Mouse (Mus musculus) midbrain, embryonic 11.5 days (tissue): ENCODE results near the gene Skint2. TPM values are rescaled to one million over a fixed set of nuclear protein-coding genes. Genes with fewer than 3 reads are reported as not detected.

Experiments
- ATAC-seq: fragments of 200-750 bp; cut with Nextera tagmentation; 2 replicates; pipeline ENCODE4 v1.8.0; 2017; ENCODE audit warnings: moderate TSS enrichment, moderate library complexity; ENCODE audit not compliant: low FRiP score
- DNase-seq: peaks from one replicate; pipeline ENCODE4 v3.0.0; 2015; ENCODE audit warnings: low spot score; ENCODE audit errors: missing footprints
- H3K27ac ChIP-seq: fragments of 300-500 bp; sonication (generic); 2 replicates; pipeline ENCODE4 v1.5.1; 2014; ENCODE audit warnings: low read depth, low read length
- H3K27me3 ChIP-seq: fragments of 300-500 bp; sonication (generic); 2 replicates; pipeline ENCODE4 v1.6.1; 2014; ENCODE audit warnings: mild to moderate bottlenecking, low read length, moderate library complexity, mixed read lengths; ENCODE audit not compliant: control insufficient read depth, insufficient read depth
- H3K36me3 ChIP-seq: fragments of 300-500 bp; sonication (generic); 2 replicates; pipeline ENCODE4 v1.6.1; 2014; ENCODE audit warnings: mild to moderate bottlenecking, low read length, moderate library complexity, mixed read lengths; ENCODE audit not compliant: control insufficient read depth, insufficient read depth
- H3K4me1 ChIP-seq: fragments of 300-500 bp; sonication (generic); 2 replicates; pipeline ENCODE4 v1.6.1; 2014; ENCODE audit warnings: low read length; ENCODE audit not compliant: control insufficient read depth, insufficient read depth
- H3K4me2 ChIP-seq: fragments of 300-500 bp; sonication (generic); 2 replicates; pipeline ENCODE4 v1.6.1; 2014; ENCODE audit warnings: mild to moderate bottlenecking, moderate library complexity
- H3K4me3 ChIP-seq: fragments of 300-500 bp; sonication (generic); 2 replicates; pipeline ENCODE4 v1.5.1; 2014; ENCODE audit warnings: low read depth, low read length
- H3K9ac ChIP-seq: fragments of 300-500 bp; sonication (generic); 2 replicates; pipeline ENCODE4 v1.6.1; 2014; ENCODE audit warnings: low read length
- H3K9me3 ChIP-seq: fragments of 300-500 bp; sonication (generic); 2 replicates; pipeline ENCODE4 v1.6.1; 2016; ENCODE audit warnings: low read length; ENCODE audit not compliant: control insufficient read depth
- WGBS: fragments of 180-500 bp; shearing (Covaris S2); extraction: QIAGEN DNeasy Blood & Tissue Kit; methylation state at CpG from one replicate; pipeline ENCODE4 v1.1.7; 2014; 5-methylcytosine and 5-hydroxymethylcytosine counted together
- polyA plus RNA-seq: library from polyadenylated mRNA; unstranded; fragments of >200 nt; fragmentation: Nextera tagmentation; extraction: Ambion mirVana; gene quantifications from 2 replicates; pipeline ENCODE4 v1.2.1, GENCODE M21; 2014

Gene Skint2
- not detected in 2 replicates for polyA plus RNA-seq

- no peaks in the 10 kb centered on the region for H3K36me3 ChIP-seq
- no peak within 1 kb of the TSS for H3K4me2 ChIP-seq
- no peak within 1 kb of the TSS for H3K27ac ChIP-seq
- WGBS, result 76% methylated on average over 2 of the region's 2 CpGs
- no peak within 1 kb of the TSS for H3K4me3 ChIP-seq
- DNase-seq (no peak), ATAC-seq (no peak)
- H3K27me3 ChIP-seq, result no peaks in the 10 kb centered on the region
- H3K9me3 ChIP-seq, result no peaks in the 10 kb centered on the region
- no peaks in the 10 kb centered on the region for H3K4me1 ChIP-seq
- no peak within 1 kb of the TSS for H3K9ac ChIP-seq
These were observed at the start of gene Skint2 for GRCm38 (mm10) chr4:112556894-112557293. Gene Skint2, plus strand, starts transcription at chr4:112557194.

Other genes with a start within 250 kb of the Skint2 start
- gene Skint9, start 123.2 kb upstream of the Skint2 start, polyA plus RNA-seq, result not detected in 2 replicates
- gene Skint10, start 217.7 kb downstream of the Skint2 start, polyA plus RNA-seq, result not detected in 2 replicates